Mouse (Mus musculus) MEL (cell line): ENCODE measurements around the gene Fam69b. TPM values are rescaled to one million over a fixed set of nuclear protein-coding genes. Genes with fewer than 3 reads are reported as not detected.

Experiments
- DNase-seq: peaks from one replicate; pipeline ENCODE4 v3.0.0; 2011; ENCODE audit warnings: low read depth, low spot score
- H3K27ac ChIP-seq: 2 replicates; pipeline ENCODE4 v1.5.1; 2012; ENCODE audit warnings: low read depth, mild to moderate bottlenecking, control low read depth, low read length, moderate library complexity; ENCODE audit not compliant: control insufficient read depth
- H3K27me3 ChIP-seq, 2 experiments: fragments of 150-350 bp in 1 of 2; sonication (generic) in 1 of 2; 2 replicates each; pipeline ENCODE4 v1.6.1; 2012; ENCODE audit warnings: low read length in 2 of 2, mild to moderate bottlenecking in 2 of 2, improper control_type of control experiment in 1 of 2, moderate library complexity in 1 of 2; ENCODE audit not compliant: insufficient read depth in 2 of 2, control insufficient read depth in 1 of 2
- H3K36me3 ChIP-seq, 2 experiments: 2 replicates each; pipeline ENCODE4 v1.6.1; 2012 to 2014; ENCODE audit warnings: low read length in 2 of 2, improper control_type of control experiment in 1 of 2, inconsistent platforms in 1 of 2, mild to moderate bottlenecking in 1 of 2; ENCODE audit not compliant: insufficient read depth in 2 of 2, control insufficient read depth in 1 of 2
- H3K4me1 ChIP-seq, 2 experiments: fragments of 150-350 bp in 1 of 2; sonication (generic) in 1 of 2; 2 replicates each; pipeline ENCODE4 v1.6.1; 2012; ENCODE audit warnings: low read length in 2 of 2, improper control_type of control experiment in 1 of 2, mild to moderate bottlenecking in 1 of 2; ENCODE audit not compliant: insufficient read depth in 2 of 2, control insufficient read depth in 1 of 2
- H3K4me3 ChIP-seq, 2 experiments: fragments of 150-350 bp in 1 of 2; sonication (generic) in 1 of 2; 2 replicates each; pipeline ENCODE4 v1.5.1; 2012; ENCODE audit warnings: low read depth in 2 of 2, low read length in 2 of 2, mild to moderate bottlenecking in 2 of 2, moderate library complexity in 2 of 2, control low read depth in 1 of 2, improper control_type of control experiment in 1 of 2; ENCODE audit not compliant: control insufficient read depth in 1 of 2, insufficient read depth in 1 of 2
- H3K79me2 ChIP-seq: 2 replicates; pipeline ENCODE4 v1.6.1; 2012; ENCODE audit warnings: mild to moderate bottlenecking, low read length, moderate library complexity; ENCODE audit not compliant: control insufficient read depth, poor library complexity, insufficient read depth
- H3K9ac ChIP-seq: 2 replicates; pipeline ENCODE4 v1.6.1; 2012; ENCODE audit warnings: low read depth, mild to moderate bottlenecking, control low read depth, low read length, moderate library complexity; ENCODE audit not compliant: control insufficient read depth, poor library complexity, severe bottlenecking
- H3K9me3 ChIP-seq: fragments of 150-350 bp; sonication (generic); replicated peaks from 2 replicates; pipeline ENCODE4 v1.6.1; 2012; ENCODE audit warnings: mild to moderate bottlenecking, low read length, improper control_type of control experiment, moderate library complexity; ENCODE audit not compliant: insufficient read depth
- BHLHE40 ChIP-seq: IDR thresholded peaks from 2 replicates; pipeline ENCODE4 v1.6.1; 2012; ENCODE audit warnings: low read depth, mild to moderate bottlenecking, inconsistent platforms, low read length, improper control_type of control experiment, borderline replicate concordance
- CTCF ChIP-seq, 3 experiments: IDR thresholded peaks in 2 of 3; conservative IDR thresholded peaks in 1 of 3; 2 replicates each; pipeline ENCODE4 v1.5.1; 2011 to 2012; ENCODE audit warnings: low read length in 3 of 3, low read depth in 2 of 3, mild to moderate bottlenecking in 2 of 3, improper control_type of control experiment in 1 of 3, inconsistent platforms in 1 of 3, mixed read lengths in 1 of 3, moderate library complexity in 1 of 3; ENCODE audit not compliant: control insufficient read depth in 1 of 3, insufficient read depth in 1 of 3, poor library complexity in 1 of 3, severe bottlenecking in 1 of 3
- E2F4 ChIP-seq: IDR thresholded peaks from 2 replicates; pipeline ENCODE4 v1.6.1; 2011; ENCODE audit warnings: low read depth, low read length, improper control_type of control experiment, borderline replicate concordance
- ELF1 ChIP-seq: IDR thresholded peaks from 2 replicates; pipeline ENCODE4 v1.6.1; 2014; ENCODE audit warnings: low read depth, mild to moderate bottlenecking, inconsistent platforms, low read length, improper control_type of control experiment, moderate library complexity
- MAFK ChIP-seq: IDR thresholded peaks from 2 replicates; pipeline ENCODE4 v1.6.1; 2011; ENCODE audit warnings: low read depth, mild to moderate bottlenecking, low read length, improper control_type of control experiment, borderline replicate concordance
- NRF1 ChIP-seq: IDR thresholded peaks from 2 replicates; pipeline ENCODE4 v1.6.1; 2014; ENCODE audit warnings: low read depth, mild to moderate bottlenecking, inconsistent platforms, low read length, improper control_type of control experiment, moderate library complexity; ENCODE audit not compliant: poor library complexity, insufficient read depth, severe bottlenecking
- POLR2A ChIP-seq, 2 experiments: IDR thresholded peaks; 2 replicates each; pipeline ENCODE4 v1.6.1; 2011 to 2012; ENCODE audit warnings: low read length in 2 of 2, mild to moderate bottlenecking in 2 of 2, control low read depth in 1 of 2, improper control_type of control experiment in 1 of 2, low read depth in 1 of 2, moderate library complexity in 1 of 2; ENCODE audit not compliant: control insufficient read depth in 1 of 2, insufficient read depth in 1 of 2, poor library complexity in 1 of 2
- SMC3 ChIP-seq: IDR thresholded peaks from 2 replicates; pipeline ENCODE4 v1.6.1; 2011; ENCODE audit warnings: low read depth, low read length, improper control_type of control experiment
- polyA plus RNA-seq, 2 experiments: library from polyadenylated mRNA; stranded (reverse) in 1 of 2; unstranded in 1 of 2; fragments of >175 nt in 1 of 2; fragments of >200 nt in 1 of 2; gene quantifications; 2 replicates each; pipeline versions ENCODE4 v1.2.1 to v1.2.4; 2012; ENCODE audit warnings: low replicate concordance in 2 of 2, low read depth in 1 of 2; ENCODE audit not compliant: insufficient read length in 2 of 2, insufficient read depth in 1 of 2, missing spikeins in 1 of 2
- total RNA-seq: library from RNA; depleted of rRNA; stranded (reverse); fragments of 300-350 nt; gene quantifications from 2 replicates; pipeline ENCODE4 v1.2.3, GENCODE M21; 2012

The Fam69b gene
- total and polyA plus RNA-seq, 3 experiments: 0.42 to 0.67 TPM; not detected in 1

- Histone ChIP-seq H3K79me2 (no peaks in the 10 kb centered on the region; the same call in 1 of the 2 replicates), H3K4me1 (peaks cover 0 to 12% of the 10 kb centered on the region in 2 experiments; a peak in 2 of 4 replicates), H3K4me3 (no peak overlapping the region)
- no peak for TF ChIP-seq BHLHE40
- TF ChIP-seq MAFK: no peak
- TF ChIP-seq SMC3: no peak
- TF ChIP-seq, all 39 proteins: peak for 0
- Histone ChIP-seq H3K27ac (no peak overlapping the region), H3K27me3 (no peaks in the 10 kb centered on the region), H3K9ac (no peak overlapping the region), H3K9me3 (no peaks in the 10 kb centered on the region), H3K36me3 (peaks cover 0 to 9% of the 10 kb centered on the region in 2 experiments; a peak in 2 of 4 replicates)
- no peak for DNase-seq
These were observed 39.0 kb upstream of the Fam69b start for GRCm38 (mm10) chr2:26589284-26589683.

GRCm38 (mm10) chr2:26590282-26590681 is 38.0 kb upstream of the Fam69b start:
- TF ChIP-seq ELF1: no peak
- 0 out of 4 replicates have a peak, but pooled peaks of 1 of the 2 experiments have one; percentile 13 for TF ChIP-seq POLR2A (IDR thresholded peaks at IDR 0.05; ENCODE audit: control insufficient read depth in 1 of 2, insufficient read depth in 1 of 2, low read depth in 1 of 2, low read length in 2 of 2, poor library complexity in 1 of 2)
- TF ChIP-seq, all 39 proteins: peak for 1
- H3K9ac ChIP-seq: no peak overlapping the region
- H3K4me1 ChIP-seq: peaks cover 0 to 12% of the 10 kb centered on the region in 2 experiments; a peak in 2 of 4 replicates
- no peaks in the 10 kb centered on the region for H3K27me3 ChIP-seq
- no peaks in the 10 kb centered on the region for H3K9me3 ChIP-seq
- no peak overlapping the region for H3K4me3 ChIP-seq
- H3K79me2 ChIP-seq: no peaks in the 10 kb centered on the region; the same call in 1 of the 2 replicates
- peaks cover 0 to 9% of the 10 kb centered on the region in 2 experiments; a peak in 2 of 4 replicates for H3K36me3 ChIP-seq
- no peak overlapping the region for H3K27ac ChIP-seq
- DNase-seq: no peak

- Histone ChIP-seq H3K9ac (no peak overlapping the region), H3K4me3 (no peak overlapping the region), H3K9me3 (no peaks in the 10 kb centered on the region), H3K36me3 (peaks cover 0 to 9% of the 10 kb centered on the region in 2 experiments; a peak in 2 of 4 replicates), H3K4me1 (peaks cover 0 to 12% of the 10 kb centered on the region in 2 experiments; a peak in 2 of 4 replicates), H3K27me3 (no peaks in the 10 kb centered on the region), H3K27ac (no peak overlapping the region), H3K79me2 (no peaks in the 10 kb centered on the region; the same call in 1 of the 2 replicates)
- DNase-seq: no peak
- TF ChIP-seq CTCF (IDR thresholded peaks at IDR 0.05 in 2 of 3, conservative IDR thresholded peaks at IDR 0.05 in 1 of 3; ENCODE audit: control insufficient read depth in 1 of 3, insufficient read depth in 1 of 3, low read depth in 2 of 3, low read length in 3 of 3, poor library complexity in 1 of 3, severe bottlenecking in 1 of 3) (no peak), POLR2A (IDR thresholded peaks at IDR 0.05; ENCODE audit: control insufficient read depth in 1 of 2, insufficient read depth in 1 of 2, low read depth in 1 of 2, low read length in 2 of 2, poor library complexity in 1 of 2) (0 out of 4 replicates have a peak, but pooled peaks have one; percentile 1 to 3), E2F4 (no peak)
These were observed 37.3 kb upstream of the Fam69b start for GRCm38 (mm10) chr2:26590962-26591361.

- H3K9ac ChIP-seq: no peak overlapping the region
- no peak for TF ChIP-seq NRF1
- TF ChIP-seq, all 39 proteins: peak for 0
- Histone ChIP-seq H3K27me3 (no peaks in the 10 kb centered on the region), H3K9me3 (no peaks in the 10 kb centered on the region), H3K27ac (no peak overlapping the region), H3K4me1 (peaks cover 0 to 8% of the 10 kb centered on the region in 2 experiments; a peak in 2 of 4 replicates), H3K4me3 (no peak overlapping the region), H3K36me3 (peaks cover 0 to 7% of the 10 kb centered on the region in 2 experiments; a peak in 2 of 4 replicates), H3K79me2 (no peaks in the 10 kb centered on the region; the same call in 1 of the 2 replicates)
- DNase-seq: no peak
These were observed 36.8 kb upstream of the Fam69b start for GRCm38 (mm10) chr2:26591416-26591815.
